Mouse (Mus musculus): ENCODE results near the gene Adcy9. TPM values are rescaled to one million over a fixed set of nuclear protein-coding genes. Genes with fewer than 3 reads are reported as not detected.

The Adcy9 gene
- polyA plus RNA-seq, 1 experiment from 2014 or later, result 0.41 TPM

- 78% methylated on average over 6 of the region's 6 CpGs for WGBS (ENCODE audit: insufficient replicate concordance)
- ATAC-seq (ENCODE audit: insufficient read depth), result no peak
- Histone ChIP-seq H3K36me3 (replicated peaks) (no peaks in the 10 kb centered on the region), H3K27me3 (no peaks in the 10 kb centered on the region), H3K4me3 (replicated peaks) (no peak overlapping the region), H3K9me3 (replicated peaks) (no peaks in the 10 kb centered on the region), H3K9ac (no peak overlapping the region), H3K4me2 (no peak overlapping the region), H3K4me1 (replicated peaks) (peaks cover 21% of the 10 kb centered on the region), H3K27ac (replicated peaks) (no peak overlapping the region)
Measured at GRCm38 (mm10) chr16:4406047-4406586, 14.2 kb downstream of the Adcy9 start.

- peaks cover 21% of the 10 kb centered on the region for H3K4me1 ChIP-seq (replicated peaks)
- no peaks in the 10 kb centered on the region for H3K9me3 ChIP-seq (replicated peaks)
- peak overlapping the region; percentile 26; the same call in 1 of the 2 replicates for H3K27ac ChIP-seq (replicated peaks)
- no peak overlapping the region for H3K4me3 ChIP-seq (replicated peaks)
- H3K4me2 ChIP-seq, result no peak overlapping the region
- H3K9ac ChIP-seq, result no peak overlapping the region
- no peaks in the 10 kb centered on the region for H3K36me3 ChIP-seq (replicated peaks)
- WGBS (ENCODE audit: insufficient replicate concordance), result 42% methylated on average over 8 of the region's 8 CpGs
- peak; percentile 66 for ATAC-seq (ENCODE audit: insufficient read depth)
- H3K27me3 ChIP-seq, result no peaks in the 10 kb centered on the region
Measured at GRCm38 (mm10) chr16:4404933-4405761, 15.2 kb downstream of the Adcy9 start.

GRCm38 (mm10) chr16:4401109-4401508 is 19.2 kb downstream of the Adcy9 start:
- Histone ChIP-seq H3K9ac (no peak overlapping the region), H3K4me3 (replicated peaks) (no peak overlapping the region), H3K9me3 (replicated peaks) (no peaks in the 10 kb centered on the region), H3K36me3 (replicated peaks) (no peaks in the 10 kb centered on the region), H3K4me2 (no peak overlapping the region), H3K4me1 (replicated peaks) (peaks cover 17% of the 10 kb centered on the region), H3K27me3 (no peaks in the 10 kb centered on the region), H3K27ac (replicated peaks) (no peak overlapping the region)
- ATAC-seq (ENCODE audit: insufficient read depth), result no peak
- WGBS (ENCODE audit: insufficient replicate concordance), result 53% methylated on average over 1 of the region's 1 CpGs

GRCm38 (mm10) chr16:4399471-4400223 is 20.7 kb downstream of the Adcy9 start:
- ATAC-seq (ENCODE audit: insufficient read depth), result no peak

GRCm38 (mm10) chr16:4398782-4399181 is 21.5 kb downstream of the Adcy9 start:
- Histone ChIP-seq H3K4me2 (no peak overlapping the region), H3K27me3 (no peaks in the 10 kb centered on the region), H3K4me1 (replicated peaks) (peaks cover 14% of the 10 kb centered on the region), H3K9me3 (replicated peaks) (no peaks in the 10 kb centered on the region), H3K9ac (no peak overlapping the region), H3K27ac (replicated peaks) (no peak overlapping the region), H3K36me3 (replicated peaks) (no peaks in the 10 kb centered on the region), H3K4me3 (replicated peaks) (no peak overlapping the region)
- no peak for ATAC-seq (ENCODE audit: insufficient read depth)
- 16% methylated on average over 2 of the region's 2 CpGs for WGBS (ENCODE audit: insufficient replicate concordance)

More at GRCm38 (mm10) chr16:4399471-4400223, 20.7 kb downstream of the Adcy9 start:
- H3K4me3 ChIP-seq (replicated peaks), result no peak overlapping the region
- H3K27me3 ChIP-seq, result no peaks in the 10 kb centered on the region
- H3K36me3 ChIP-seq (replicated peaks), result no peaks in the 10 kb centered on the region
- no peak overlapping the region for H3K4me2 ChIP-seq
- no peaks in the 10 kb centered on the region for H3K9me3 ChIP-seq (replicated peaks)
- H3K27ac ChIP-seq (replicated peaks), result no peak overlapping the region
- peaks cover 17% of the 10 kb centered on the region for H3K4me1 ChIP-seq (replicated peaks)
- 60% methylated on average over 5 of the region's 5 CpGs for WGBS (ENCODE audit: insufficient replicate concordance)
- H3K9ac ChIP-seq, result no peak overlapping the region

- no peak overlapping the region for H3K27ac ChIP-seq (replicated peaks)
- H3K9ac ChIP-seq, result no peak overlapping the region
- no peak overlapping the region for H3K4me2 ChIP-seq
- WGBS (ENCODE audit: insufficient replicate concordance), result 46% methylated on average over 7 of the region's 7 CpGs
- H3K4me1 ChIP-seq (replicated peaks), result peaks cover 14% of the 10 kb centered on the region
- H3K9me3 ChIP-seq (replicated peaks), result no peaks in the 10 kb centered on the region
- H3K36me3 ChIP-seq (replicated peaks), result no peaks in the 10 kb centered on the region
- no peak for ATAC-seq (ENCODE audit: insufficient read depth)
- H3K4me3 ChIP-seq (replicated peaks), result no peak overlapping the region
- H3K27me3 ChIP-seq, result no peaks in the 10 kb centered on the region
Measured at GRCm38 (mm10) chr16:4397636-4398035, 22.7 kb downstream of the Adcy9 start.

- Histone ChIP-seq H3K4me3 (replicated peaks) (no peak overlapping the region), H3K27ac (replicated peaks) (no peak overlapping the region), H3K4me1 (replicated peaks) (peaks cover 14% of the 10 kb centered on the region), H3K9me3 (replicated peaks) (no peaks in the 10 kb centered on the region), H3K9ac (no peak overlapping the region), H3K27me3 (no peaks in the 10 kb centered on the region), H3K4me2 (no peak overlapping the region), H3K36me3 (replicated peaks) (no peaks in the 10 kb centered on the region)
- ATAC-seq (ENCODE audit: insufficient read depth), result no peak
- 67% methylated on average over 10 of the region's 10 CpGs for WGBS (ENCODE audit: insufficient replicate concordance)
Measured at GRCm38 (mm10) chr16:4395687-4396341, 24.5 kb downstream of the Adcy9 start.

GRCm38 (mm10) chr16:4394991-4395590 is 25.2 kb downstream of the Adcy9 start:
- WGBS (ENCODE audit: insufficient replicate concordance), result 70% methylated on average over 4 of the region's 4 CpGs
- ATAC-seq (ENCODE audit: insufficient read depth), result no peak
- H3K27ac ChIP-seq (replicated peaks), result no peak overlapping the region
- H3K27me3 ChIP-seq, result no peaks in the 10 kb centered on the region
- H3K4me1 ChIP-seq (replicated peaks), result peaks cover 14% of the 10 kb centered on the region
- no peak overlapping the region for H3K4me3 ChIP-seq (replicated peaks)
- no peaks in the 10 kb centered on the region for H3K36me3 ChIP-seq (replicated peaks)
- no peak overlapping the region for H3K4me2 ChIP-seq
- H3K9ac ChIP-seq, result no peak overlapping the region
- no peaks in the 10 kb centered on the region for H3K9me3 ChIP-seq (replicated peaks)

GRCm38 (mm10) chr16:4383473-4384038 is 36.7 kb downstream of the Adcy9 start:
- no peaks in the 10 kb centered on the region; the same call in 1 of the 2 replicates for H3K4me1 ChIP-seq (replicated peaks)
- no peaks in the 10 kb centered on the region for H3K27me3 ChIP-seq
- H3K9ac ChIP-seq, result no peak overlapping the region
- H3K9me3 ChIP-seq (replicated peaks), result no peaks in the 10 kb centered on the region
- no peak for ATAC-seq (ENCODE audit: insufficient read depth)
- H3K4me3 ChIP-seq (replicated peaks), result no peak overlapping the region
- 53% methylated on average over 4 of the region's 4 CpGs for WGBS (ENCODE audit: insufficient replicate concordance)
- H3K36me3 ChIP-seq (replicated peaks), result no peaks in the 10 kb centered on the region
- no peak overlapping the region for H3K4me2 ChIP-seq
- no peak overlapping the region for H3K27ac ChIP-seq (replicated peaks)

- Histone ChIP-seq H3K36me3 (replicated peaks) (no peaks in the 10 kb centered on the region), H3K27me3 (no peaks in the 10 kb centered on the region), H3K9ac (no peak overlapping the region), H3K27ac (replicated peaks) (no peak overlapping the region), H3K4me1 (replicated peaks) (no peaks in the 10 kb centered on the region; the same call in 1 of the 2 replicates), H3K4me3 (replicated peaks) (no peak overlapping the region), H3K9me3 (replicated peaks) (no peaks in the 10 kb centered on the region), H3K4me2 (no peak overlapping the region)
- WGBS (ENCODE audit: insufficient replicate concordance), result 74% methylated on average over 3 of the region's 3 CpGs
- ATAC-seq (ENCODE audit: insufficient read depth), result no peak
Measured at GRCm38 (mm10) chr16:4382406-4382805, 37.9 kb downstream of the Adcy9 start.

Data from liver, embryonic 15.5 days (tissue).